Mouse (Mus musculus) myocyte (in vitro differentiated cells): ENCODE data around the gene Dhrs3. TPM values are rescaled to one million over a fixed set of nuclear protein-coding genes. Genes with fewer than 3 reads are reported as not detected.
A peak's percentile ranks its signal among the peaks of the same experiment; 100 is the strongest.

Experiments
- H3K27me3 ChIP-seq: one replicate; pipeline ENCODE4 v1.6.1; 2011; ENCODE audit not compliant: control insufficient read depth, insufficient read depth, insufficient read length
- H3K36me3 ChIP-seq: one replicate; pipeline ENCODE4 v1.6.1; 2011; ENCODE audit not compliant: control insufficient read depth, insufficient read depth
- H3K4me2 ChIP-seq: one replicate; pipeline ENCODE4 v1.6.1; 2011; ENCODE audit warnings: low read depth, control low read depth
- H3K4me3 ChIP-seq: one replicate; pipeline ENCODE4 v1.5.1; 2011; ENCODE audit warnings: mild to moderate bottlenecking, control low read depth, moderate library complexity
- H3K79me2 ChIP-seq: one replicate; pipeline ENCODE4 v1.6.1; 2011; ENCODE audit not compliant: control insufficient read depth, insufficient read depth
- H3ac ChIP-seq: one replicate; pipeline ENCODE4 v1.6.1; 2011; ENCODE audit not compliant: control insufficient read depth, insufficient read length
- CEBPB ChIP-seq: IDR thresholded peaks from 2 replicates; pipeline ENCODE4 v1.6.1; 2011; ENCODE audit warnings: mild to moderate bottlenecking, moderate library complexity; ENCODE audit not compliant: poor library complexity, insufficient read depth, severe bottlenecking
- E2F4 ChIP-seq: IDR thresholded peaks from one replicate; pipeline ENCODE4 v1.6.1; 2011; ENCODE audit warnings: mild to moderate bottlenecking, control low read depth, moderate library complexity; ENCODE audit not compliant: insufficient read depth
- MAX ChIP-seq: IDR thresholded peaks from one replicate; pipeline ENCODE4 v1.6.1; 2011; ENCODE audit warnings: low read depth, mild to moderate bottlenecking, control low read depth
- MYOD1 ChIP-seq, 3 experiments: IDR thresholded peaks; one replicate each; pipeline ENCODE4 v1.6.1; 2011; ENCODE audit warnings: control low read depth in 2 of 3, low read depth in 2 of 3, mild to moderate bottlenecking in 2 of 3, moderate library complexity in 1 of 3; ENCODE audit not compliant: insufficient read length in 2 of 3, control insufficient read depth in 1 of 3
- MYOG ChIP-seq, 3 experiments: IDR thresholded peaks; one replicate each; pipeline ENCODE4 v1.6.1; 2011; ENCODE audit warnings: control low read depth in 2 of 3, low read depth in 2 of 3, mild to moderate bottlenecking in 2 of 3; ENCODE audit not compliant: insufficient read length in 2 of 3, control insufficient read depth in 1 of 3, insufficient read depth in 1 of 3
- POLR2A ChIP-seq: IDR thresholded peaks from one replicate; pipeline ENCODE4 v1.6.1; 2011; ENCODE audit warnings: low read depth, mild to moderate bottlenecking, control low read depth, moderate library complexity; ENCODE audit not compliant: insufficient read length
- POLR2AphosphoS2 ChIP-seq: IDR thresholded peaks from one replicate; pipeline ENCODE4 v1.6.1; 2011; ENCODE audit warnings: low read depth, control low read depth; ENCODE audit not compliant: insufficient read length
- REST ChIP-seq: IDR thresholded peaks from one replicate; pipeline ENCODE4 v1.6.1; 2011; ENCODE audit warnings: mild to moderate bottlenecking, control low read depth, moderate library complexity; ENCODE audit not compliant: insufficient read depth, insufficient read length
- SRF ChIP-seq: IDR thresholded peaks from one replicate; pipeline ENCODE4 v1.6.1; 2011; ENCODE audit warnings: low read depth; ENCODE audit not compliant: control insufficient read depth, insufficient read length
- TCF12 ChIP-seq: IDR thresholded peaks from one replicate; pipeline ENCODE4 v1.6.1; 2011; ENCODE audit warnings: mild to moderate bottlenecking, control low read depth; ENCODE audit not compliant: poor library complexity, insufficient read depth, severe bottlenecking
- TCF3 ChIP-seq: IDR thresholded peaks from one replicate; pipeline ENCODE4 v1.6.1; 2011; ENCODE audit warnings: low read depth, control low read depth; ENCODE audit not compliant: insufficient read length
- USF1 ChIP-seq: IDR thresholded peaks from one replicate; pipeline ENCODE4 v1.6.1; 2011; ENCODE audit warnings: low read depth, mild to moderate bottlenecking, control low read depth, moderate library complexity
- polyA plus RNA-seq: library from polyadenylated mRNA; unstranded; fragments of >200 nt; fragmentation: generic; extraction: Trizol; gene quantifications from one replicate; pipeline ENCODE4 v1.2.1, GENCODE M21; 2012; ENCODE audit warnings: missing spikeins

Gene Dhrs3
- polyA plus RNA-seq, 1 experiment = 5.5 TPM

DNA sequence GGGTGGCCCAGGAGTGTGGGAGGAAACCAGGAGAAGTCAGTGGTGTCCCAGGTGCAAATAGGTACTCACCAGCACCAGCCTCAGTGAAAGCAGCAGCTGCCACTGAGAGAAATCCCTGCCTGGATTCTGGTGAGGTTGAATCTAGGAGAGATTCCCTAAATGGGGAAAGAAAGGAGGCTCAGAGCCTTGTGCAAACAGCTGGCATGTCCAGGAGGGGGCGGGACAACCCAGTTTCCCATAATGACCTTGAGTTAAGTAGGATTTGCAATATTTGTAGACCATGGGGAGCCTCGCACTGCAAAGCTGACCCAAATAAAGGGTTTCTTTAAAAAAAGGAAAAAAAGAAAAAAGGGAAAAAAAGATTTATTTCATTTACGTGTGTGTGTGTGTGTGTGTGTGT, 3.7 kb downstream of the Dhrs3 start:
- Histone ChIP-seq H3K4me3 (no peak overlapping the region), H3K4me2 (no peak overlapping the region)

DNA sequence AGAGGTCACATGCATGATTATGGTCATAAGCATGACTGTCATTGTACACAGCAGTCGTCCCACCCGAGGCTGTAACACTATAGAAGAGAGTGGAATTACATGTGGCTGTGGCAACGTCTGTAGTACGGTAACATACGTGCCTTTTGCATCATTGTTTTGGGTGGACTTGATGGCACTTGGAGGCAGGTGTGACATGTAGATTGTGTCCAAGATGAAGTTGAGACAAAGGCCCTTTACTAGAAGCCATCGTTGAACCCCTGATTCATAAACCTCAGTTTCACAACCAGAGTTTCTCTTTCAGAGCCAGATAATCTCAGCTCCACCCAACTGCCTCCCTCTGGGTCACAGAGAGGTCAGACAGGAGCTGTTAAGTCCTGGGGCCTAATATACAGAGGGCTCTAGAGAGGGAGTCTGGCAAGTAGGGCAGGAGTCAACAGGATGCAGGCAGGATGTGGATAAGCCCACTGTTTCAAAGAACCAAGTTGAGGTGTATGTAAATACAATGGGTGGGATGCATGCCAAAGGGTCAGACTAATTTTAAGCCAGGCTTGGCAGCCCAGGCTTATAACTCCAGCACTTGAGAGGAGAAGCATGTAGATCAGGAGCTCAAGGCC, 5.5 kb downstream of the Dhrs3 start:
- H3K27me3 ChIP-seq = no peaks in the 10 kb centered on the region
- H3K79me2 ChIP-seq = no peaks in the 10 kb centered on the region
- H3K4me2 ChIP-seq = no peak overlapping the region
- H3K36me3 ChIP-seq = no peaks in the 10 kb centered on the region
- no peak overlapping the region for H3K4me3 ChIP-seq
- TF ChIP-seq TCF3 (no peak), MAX (no peak), E2F4 (no peak), MYOD1 (IDR thresholded peaks at IDR 0.05; ENCODE audit: control insufficient read depth in 1 of 3, insufficient read length in 2 of 3, low read depth in 2 of 3) (no peak), SRF (no peak), CEBPB (no peak), REST (no peak), USF1 (no peak), POLR2A (no peak)
- H3ac ChIP-seq = no peak overlapping the region

More for the DNA sequence above, 3.7 kb downstream of the Dhrs3 start:
- H3K79me2 ChIP-seq = no peaks in the 10 kb centered on the region
- peak in 1 of 3 experiments; percentile 2 for TF ChIP-seq MYOD1 (IDR thresholded peaks at IDR 0.05; ENCODE audit: control insufficient read depth in 1 of 3, insufficient read length in 2 of 3, low read depth in 2 of 3)
- no peak for TF ChIP-seq USF1
- no peaks in the 10 kb centered on the region for H3K27me3 ChIP-seq
- no peaks in the 10 kb centered on the region for H3K36me3 ChIP-seq
- no peak overlapping the region for H3ac ChIP-seq

DNA sequence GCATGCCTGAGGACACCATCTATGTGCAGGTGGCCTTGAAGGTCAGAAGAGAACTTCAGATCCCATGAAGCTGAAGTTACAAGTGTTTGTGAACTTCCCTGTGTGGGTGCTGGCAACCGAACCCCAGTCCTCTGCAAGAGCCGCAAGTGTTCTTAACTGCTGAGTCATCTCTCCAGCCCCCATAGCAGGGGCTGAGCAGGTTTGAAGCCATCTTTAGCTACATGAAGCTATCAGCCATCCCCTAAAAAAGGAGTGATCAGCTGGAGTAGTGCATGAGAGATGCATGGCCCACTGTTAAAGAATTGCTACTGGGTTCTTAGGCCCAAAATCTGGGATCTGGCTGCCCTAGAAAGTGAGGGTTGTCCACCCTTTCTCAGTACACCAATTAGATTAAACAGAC, 6.1 kb downstream of the Dhrs3 start:
- Histone ChIP-seq H3ac (no peak overlapping the region), H3K4me3 (no peak overlapping the region), H3K4me2 (no peak overlapping the region), H3K36me3 (no peaks in the 10 kb centered on the region), H3K27me3 (no peaks in the 10 kb centered on the region), H3K79me2 (no peaks in the 10 kb centered on the region)
- TF ChIP-seq POLR2A = no peak
- no peak for TF ChIP-seq CEBPB
- TF ChIP-seq MYOD1 (IDR thresholded peaks at IDR 0.05; ENCODE audit: control insufficient read depth in 1 of 3, insufficient read length in 2 of 3, low read depth in 2 of 3) = no peak
- TF ChIP-seq TCF3 = no peak
- TF ChIP-seq POLR2AphosphoS2 = no peak
- TF ChIP-seq MYOG (IDR thresholded peaks at IDR 0.05; ENCODE audit: control insufficient read depth in 1 of 3, insufficient read depth in 1 of 3, insufficient read length in 2 of 3, low read depth in 2 of 3) = no peak
- TF ChIP-seq E2F4 = no peak
- no peak for TF ChIP-seq REST
- TF ChIP-seq USF1 = no peak
- TF ChIP-seq TCF12 = no peak
- TF ChIP-seq MAX = no peak
- no peak for TF ChIP-seq SRF

DNA sequence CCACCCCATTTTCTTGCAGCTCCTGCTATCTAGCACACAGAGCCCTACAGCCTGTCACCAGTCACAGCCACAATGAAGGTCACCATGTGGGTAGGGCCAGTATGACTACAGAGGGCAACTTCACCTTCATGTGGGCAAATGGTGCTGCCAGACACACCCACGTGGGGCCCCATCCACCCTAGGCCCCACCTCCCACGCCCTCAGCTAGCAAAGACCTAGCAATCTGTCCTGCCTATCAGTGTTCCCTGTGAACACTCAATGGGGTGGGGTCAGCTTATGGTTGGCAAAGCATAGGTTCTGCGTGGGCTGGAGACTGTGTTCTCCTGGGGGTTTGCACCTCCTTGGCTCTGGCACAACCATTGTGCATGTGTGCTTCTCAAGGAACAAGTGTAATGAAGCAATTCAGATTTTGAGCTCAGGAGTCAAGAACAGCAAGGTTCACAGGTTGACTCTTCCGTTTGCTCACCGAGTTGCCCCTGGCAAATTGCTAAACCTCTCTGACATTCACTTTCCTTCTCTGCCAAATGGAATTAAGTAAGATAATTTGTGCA, 9.0 kb downstream of the Dhrs3 start:
- no peaks in the 10 kb centered on the region for H3K79me2 ChIP-seq
- no peak overlapping the region for H3ac ChIP-seq
- no peak overlapping the region for H3K4me3 ChIP-seq
- no peaks in the 10 kb centered on the region for H3K27me3 ChIP-seq
- TF ChIP-seq POLR2AphosphoS2 (no peak), CEBPB (no peak), TCF12 (no peak), USF1 (no peak), MYOD1 (IDR thresholded peaks at IDR 0.05; ENCODE audit: control insufficient read depth in 1 of 3, insufficient read length in 2 of 3, low read depth in 2 of 3) (no peak), POLR2A (no peak), REST (no peak), MYOG (IDR thresholded peaks at IDR 0.05; ENCODE audit: control insufficient read depth in 1 of 3, insufficient read depth in 1 of 3, insufficient read length in 2 of 3, low read depth in 2 of 3) (no peak), TCF3 (no peak), E2F4 (no peak), MAX (no peak), SRF (no peak)
- H3K4me2 ChIP-seq = no peak overlapping the region
- no peaks in the 10 kb centered on the region for H3K36me3 ChIP-seq

DNA sequence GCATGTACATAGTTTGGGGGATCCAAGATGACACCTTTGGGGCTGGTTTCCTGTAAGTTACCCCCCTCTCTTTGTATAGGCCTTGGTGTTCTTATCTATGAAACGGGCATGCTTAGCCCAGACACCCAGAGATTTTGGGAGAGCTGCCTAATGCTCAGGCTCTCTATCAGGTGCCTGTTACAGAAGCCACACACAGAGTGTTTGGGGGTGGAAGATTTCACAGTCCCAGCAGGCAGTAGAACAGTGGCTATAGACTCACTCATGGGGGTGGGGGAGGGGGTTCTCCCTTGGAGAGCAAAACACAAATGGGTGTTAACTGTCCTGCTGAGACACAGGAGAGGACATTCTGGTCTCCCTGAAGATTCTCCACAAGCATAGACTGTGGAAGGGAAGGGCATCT, 10.5 kb downstream of the Dhrs3 start:
- H3K4me2 ChIP-seq = no peak overlapping the region
- no peaks in the 10 kb centered on the region for H3K27me3 ChIP-seq
- TF ChIP-seq REST = no peak
- TF ChIP-seq TCF3 = no peak
- no peak for TF ChIP-seq USF1
- TF ChIP-seq SRF = no peak
- TF ChIP-seq MYOG (IDR thresholded peaks at IDR 0.05; ENCODE audit: control insufficient read depth in 1 of 3, insufficient read depth in 1 of 3, insufficient read length in 2 of 3, low read depth in 2 of 3) = no peak
- TF ChIP-seq POLR2A = no peak
- TF ChIP-seq CEBPB = no peak
- TF ChIP-seq MAX = no peak
- no peak for TF ChIP-seq E2F4
- TF ChIP-seq TCF12 = no peak
- TF ChIP-seq POLR2AphosphoS2 = no peak
- no peak for TF ChIP-seq MYOD1 (IDR thresholded peaks at IDR 0.05; ENCODE audit: control insufficient read depth in 1 of 3, insufficient read length in 2 of 3, low read depth in 2 of 3)
- H3K36me3 ChIP-seq = no peaks in the 10 kb centered on the region
- no peak overlapping the region for H3ac ChIP-seq
- H3K79me2 ChIP-seq = no peaks in the 10 kb centered on the region
- H3K4me3 ChIP-seq = no peak overlapping the region
